Mouse (Mus musculus) kidney, embryonic 14.5 days (tissue): ENCODE measurements at regions not wholly inside any gene's neighbourhood (a gene's known extent, or its start where the extent isn't known, plus 50 kb on each side); places are given as distances from the start of the nearest gene placed in this dataset.

Source experiments
- ATAC-seq: fragments of 200-750 bp; cut with Nextera tagmentation; 2 replicates; pipeline ENCODE4 v1.8.0; 2017; ENCODE audit warnings: moderate number of reproducible peaks, mild to moderate bottlenecking, moderate TSS enrichment, moderate library complexity; ENCODE audit not compliant: low FRiP score, low TSS enrichment
- H3K27ac ChIP-seq: fragments of 300-500 bp; sonication (generic); 2 replicates; pipeline ENCODE4 v1.5.1; 2014; ENCODE audit warnings: low read depth, mild to moderate bottlenecking, low read length, moderate library complexity, mixed read lengths
- H3K27me3 ChIP-seq: fragments of 300-500 bp; sonication (generic); 2 replicates; pipeline ENCODE4 v1.6.1; 2014; ENCODE audit warnings: mild to moderate bottlenecking, low read length; ENCODE audit not compliant: control insufficient read depth, insufficient read depth
- H3K36me3 ChIP-seq: fragments of 300-500 bp; sonication (generic); 2 replicates; pipeline ENCODE4 v1.6.1; 2014; ENCODE audit warnings: low read length, mixed read lengths; ENCODE audit not compliant: control insufficient read depth, insufficient read depth
- H3K4me1 ChIP-seq: fragments of 300-500 bp; sonication (generic); 2 replicates; pipeline ENCODE4 v1.6.1; 2014; ENCODE audit warnings: low read length, mixed read lengths; ENCODE audit not compliant: control insufficient read depth, insufficient read depth
- H3K4me2 ChIP-seq: fragments of 300-500 bp; sonication (generic); replicated peaks from 2 replicates; pipeline ENCODE4 v1.6.1; 2014; ENCODE audit warnings: low read depth, mild to moderate bottlenecking, low read length
- H3K4me3 ChIP-seq: fragments of 300-500 bp; sonication (generic); 2 replicates; pipeline ENCODE4 v1.5.1; 2014; ENCODE audit warnings: mild to moderate bottlenecking, low read length
- H3K9ac ChIP-seq: fragments of 300-500 bp; sonication (generic); 2 replicates; pipeline ENCODE4 v1.6.1; 2014; ENCODE audit warnings: low read depth, mild to moderate bottlenecking, low read length, moderate library complexity
- H3K9me3 ChIP-seq: fragments of 300-500 bp; sonication (generic); 2 replicates; pipeline ENCODE4 v1.6.1; 2016; ENCODE audit warnings: low read length; ENCODE audit not compliant: control insufficient read depth
- WGBS: fragments of 180-500 bp; shearing (Covaris S2); extraction: QIAGEN DNeasy Blood & Tissue Kit; methylation state at CpG from one replicate; pipeline ENCODE4 v1.1.7; 2014; 5-methylcytosine and 5-hydroxymethylcytosine counted together

- H3K36me3 ChIP-seq: no peaks in the 10 kb centered on the region
- ATAC-seq: no peak
- H3K4me1 ChIP-seq: no peaks in the 10 kb centered on the region
- peaks cover 11% of the 10 kb centered on the region for H3K9me3 ChIP-seq
- no peak overlapping the region for H3K4me2 ChIP-seq
- H3K4me3 ChIP-seq: no peak overlapping the region
- H3K9ac ChIP-seq: no peak overlapping the region
- no peaks in the 10 kb centered on the region for H3K27me3 ChIP-seq
- no peak overlapping the region for H3K27ac ChIP-seq
These were observed 69.5 kb upstream of the St6galnac5 start for GRCm38 (mm10) chr3:153051566-153051965.

- H3K4me1 ChIP-seq: no peaks in the 10 kb centered on the region
- no peak overlapping the region for H3K27ac ChIP-seq
- no peak overlapping the region for H3K9ac ChIP-seq
- no peaks in the 10 kb centered on the region for H3K27me3 ChIP-seq
- no peak overlapping the region for H3K4me3 ChIP-seq
- no peaks in the 10 kb centered on the region for H3K36me3 ChIP-seq
- H3K4me2 ChIP-seq: no peak overlapping the region
- WGBS: 88% methylated on average over 2 of the region's 2 CpGs
- H3K9me3 ChIP-seq: peaks cover 7% of the 10 kb centered on the region
- no peak for ATAC-seq
These were observed 63.3 kb upstream of the St6galnac5 start for GRCm38 (mm10) chr3:153045328-153045727.

GRCm38 (mm10) chr3:153033980-153034379, 51.9 kb upstream of the St6galnac5 start:
- ATAC-seq: no peak
- Histone ChIP-seq H3K9ac (no peak overlapping the region), H3K4me3 (no peak overlapping the region), H3K27ac (no peak overlapping the region), H3K4me2 (no peak overlapping the region), H3K9me3 (no peaks in the 10 kb centered on the region), H3K4me1 (no peaks in the 10 kb centered on the region), H3K36me3 (no peaks in the 10 kb centered on the region), H3K27me3 (no peaks in the 10 kb centered on the region)
- WGBS: 90% methylated on average over 6 of the region's 6 CpGs
